In the genomic region with DNA sequence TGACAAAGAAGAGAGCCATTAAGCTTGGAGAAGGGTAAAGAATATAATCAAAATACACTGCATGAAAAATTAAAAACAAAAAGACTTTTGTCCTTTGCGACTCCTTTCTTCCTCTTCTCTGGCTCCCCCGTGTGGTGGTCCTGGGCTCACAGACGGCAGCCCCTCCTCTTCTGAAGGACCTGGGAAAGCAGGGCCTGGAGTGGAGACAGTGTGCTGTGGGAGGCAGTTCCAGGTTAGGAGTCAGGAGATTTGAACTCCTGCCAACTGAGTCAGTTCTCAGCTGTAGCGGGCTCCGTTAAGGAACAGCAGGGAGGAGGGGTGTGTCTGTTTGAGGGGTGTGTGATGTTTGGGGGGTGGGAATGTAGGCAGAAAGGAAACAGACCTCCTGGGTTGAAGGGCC, we compare ENCODE assay signal across 9 mouse cellular contexts. TPM values are rescaled to one million over a fixed set of nuclear protein-coding genes. Genes with fewer than 3 reads are reported as not detected.
DNase-seq lines count a peak whose midpoint lies in the region; ATAC-seq and TF ChIP-seq lines count a peak whose summit lies in the region.
"Had no signal": no experiment of that assay in that cellular context is flagged by ENCODE, and none has a peak within 500 bp of the region (broad histone marks: within the 10 kb centered on the region; RNA-seq: fewer than 3 reads in every experiment).

No protein-coding gene starts in this region.

- no peaks in the 10 kb centered on the region for H3K4me1 ChIP-seq in embryonic fibroblast, embryonic 13.5 days (ENCODE audit: control insufficient read depth, insufficient read depth, low read length)
- H3K4me1 ChIP-seq in hindbrain, embryonic 10.5 days (replicated peaks), result no peaks in the 10 kb centered on the region
- no peaks in the 10 kb centered on the region for H3K4me1 ChIP-seq in midbrain, embryonic 16.5 days (ENCODE audit: control insufficient read depth, insufficient read depth, low read length)

- H3K27me3 ChIP-seq in hindbrain, embryonic 10.5 days (ENCODE audit: insufficient read depth, poor library complexity, severe bottlenecking), result no peaks in the 10 kb centered on the region
- H3K27me3 ChIP-seq in midbrain, embryonic 16.5 days (ENCODE audit: control insufficient read depth, insufficient read depth, low read depth, low read length), result no peaks in the 10 kb centered on the region
- H3K27me3 ChIP-seq: lung, embryonic 15.5 days had no signal

- ATAC-seq in cerebellum, adult (ENCODE audit: insufficient number of reproducible peaks, low FRiP score, low TSS enrichment), result no peak
- ATAC-seq in midbrain, embryonic 16.5 days, result peak; percentile 46; the same call in 1 of the 2 replicates

- H3K4me2 ChIP-seq in midbrain, embryonic 16.5 days (ENCODE audit: low read length), result no peak overlapping the region
- H3K4me2 ChIP-seq: lung, embryonic 15.5 days had no signal

- no peak overlapping the region for H3K9ac ChIP-seq in midbrain, embryonic 16.5 days (ENCODE audit: low read depth, low read length)
- H3K9ac ChIP-seq: lung, embryonic 15.5 days had no signal

- no peak overlapping the region for H3K4me3 ChIP-seq in embryonic fibroblast, embryonic 13.5 days (ENCODE audit: insufficient read depth, low read length)
- H3K4me3 ChIP-seq in hindbrain, embryonic 10.5 days, result no peak overlapping the region
- no peak overlapping the region for H3K4me3 ChIP-seq in midbrain, embryonic 16.5 days (ENCODE audit: low read depth, low read length)
- H3K4me3 ChIP-seq: lung, embryonic 15.5 days had no signal

- TF ChIP-seq POLR2A in embryonic fibroblast, embryonic 13.5 days (IDR thresholded peaks at IDR 0.05; ENCODE audit: low read depth, low read length), result no peak

- WGBS in hindbrain, embryonic 10.5 days, result 15% methylated on average over 5 of the region's 5 CpGs
- WGBS in midbrain, embryonic 16.5 days, result 7% methylated on average over 5 of the region's 5 CpGs

- peak; percentile 28 to 35 for DNase-seq in cerebellum, adult 18-20 months
- peak; percentile 86 for DNase-seq in adrenal gland, postnatal 10 days
- DNase-seq in hindbrain, embryonic 10.5 days (ENCODE audit: low spot score), result peak; percentile 60
- peak; percentile 55 for DNase-seq in layer of hippocampus, postnatal 36 days
- DNase-seq in spleen, postnatal 36 days (ENCODE audit: low spot score in 2 of 2), result peak; percentile 62 to 74

- no peaks in the 10 kb centered on the region for H3K36me3 ChIP-seq in hindbrain, embryonic 10.5 days
- no peaks in the 10 kb centered on the region for H3K36me3 ChIP-seq in midbrain, embryonic 16.5 days (ENCODE audit: control insufficient read depth, insufficient read depth, low read length)
- H3K36me3 ChIP-seq: lung, embryonic 15.5 days had no signal

- H3K27ac ChIP-seq in embryonic fibroblast, embryonic 13.5 days (ENCODE audit: insufficient read depth, low read length), result no peak overlapping the region
- no peak overlapping the region for H3K27ac ChIP-seq in hindbrain, embryonic 10.5 days
- no peak overlapping the region for H3K27ac ChIP-seq in midbrain, embryonic 16.5 days (ENCODE audit: low read length)
- H3K27ac ChIP-seq: lung, embryonic 15.5 days had no signal

- no peaks in the 10 kb centered on the region for H3K9me3 ChIP-seq in hindbrain, embryonic 10.5 days
- no peaks in the 10 kb centered on the region for H3K9me3 ChIP-seq in midbrain, embryonic 16.5 days (replicated peaks; ENCODE audit: control insufficient read depth, low read length, poor library complexity, severe bottlenecking)
- H3K9me3 ChIP-seq: lung, embryonic 15.5 days had no signal

- TF ChIP-seq CTCF in embryonic fibroblast, embryonic 13.5 days (IDR thresholded peaks at IDR 0.05; ENCODE audit: borderline replicate concordance, insufficient read depth, low read length), result peak; percentile 45; the same call in 1 of the 2 replicates

RNA-seq across cellular contexts. Expression of gene Rassf5, which starts 37.5 kb away (rescaled TPM):
- 10 to 100 TPM; 10.6 to 10.8 TPM for total RNA-seq in adrenal gland, postnatal 10 days (2021)
- polyA plus RNA-seq in embryonic fibroblast, embryonic 13.5 days (2011; ENCODE audit: insufficient read length, low read depth, missing spikeins), result 11.6 and 15.7 TPM in 2 replicates
- 1.4 and 1.6 TPM in 2 replicates for polyA plus RNA-seq in hindbrain, embryonic 10.5 days (2016; fragmentation: Nextera tagmentation; extraction: Ambion mirVana)
- total RNA-seq in layer of hippocampus, postnatal 36 days (2021), result 10 to 100 TPM; 17.6 to 18.5 TPM
- polyA plus RNA-seq in midbrain, embryonic 16.5 days (2015; fragmentation: Nextera tagmentation; extraction: Ambion mirVana), result 3.4 and 4.0 TPM in 2 replicates

RNA-seq across cellular contexts. Expression of gene Eif2d, which starts 54.5 kb away (rescaled TPM):
- total RNA-seq in adrenal gland, postnatal 10 days (2021), result 10 to 100 TPM; 40.3 to 50.5 TPM
- polyA plus RNA-seq in embryonic fibroblast, embryonic 13.5 days (2011; ENCODE audit: insufficient read length, low read depth, missing spikeins), result 46.7 and 46.9 TPM in 2 replicates
- polyA plus RNA-seq in hindbrain, embryonic 10.5 days (2016; fragmentation: Nextera tagmentation; extraction: Ambion mirVana), result 53.9 and 60.6 TPM in 2 replicates
- total RNA-seq in layer of hippocampus, postnatal 36 days (2021), result 10 to 100 TPM; 36.6 to 41.2 TPM
- 46.8 and 51.1 TPM in 2 replicates for polyA plus RNA-seq in midbrain, embryonic 16.5 days (2015; fragmentation: Nextera tagmentation; extraction: Ambion mirVana)

Comparison
In these comparisons a context has a peak if more than half of its experiments do, and no peak if none do; other contexts are left out.
1. DNase-seq: peak in every context shown above with its lines; median percentile 86 in adrenal gland, postnatal 10 days; 68 in spleen, postnatal 36 days; 60 in hindbrain, embryonic 10.5 days; 55 in layer of hippocampus, postnatal 36 days; 32 in cerebellum, adult 18-20 months.